Mouse (Mus musculus) left cerebral cortex, postnatal 4 days (tissue): ENCODE measurements around the gene Mindy4. TPM values are rescaled to one million over a fixed set of nuclear protein-coding genes. Genes with fewer than 3 reads are reported as not detected.

ENCODE experiments used
- DNase-seq: peaks from one replicate; pipeline ENCODE4 v3.0.0-alpha.2; 2022
- intact Hi-C: fragments of 180-260 bp; cut with DNase I; formaldehyde crosslinking; loops from one replicate; pipeline ENCODE4 v1.15.1; 2025
- total RNA-seq, 2 experiments: library from RNA; stranded (reverse); gene quantifications; 2 replicates each; pipeline ENCODE4 v1.2.3; 2021

Gene Mindy4
- total RNA-seq, 2 experiments from 2014 or later, result 13.4 to 14.6 TPM

GRCm38 (mm10) chr6:55251596-55251995, 48.4 kb downstream of the Mindy4 start:
- intact Hi-C loops, result loop anchor here (5.0 kb wide), 1 partner anchor 106 kb away; no protein-coding TSS in a partner anchor
- DNase-seq, result no peak

GRCm38 (mm10) chr6:55252731-55253247, 49.6 kb downstream of the Mindy4 start:
- DNase-seq, result no peak
- intact Hi-C loops, result loop anchor here (5.0 kb wide), 1 partner anchor 105 kb away; no protein-coding TSS in a partner anchor

DNA sequence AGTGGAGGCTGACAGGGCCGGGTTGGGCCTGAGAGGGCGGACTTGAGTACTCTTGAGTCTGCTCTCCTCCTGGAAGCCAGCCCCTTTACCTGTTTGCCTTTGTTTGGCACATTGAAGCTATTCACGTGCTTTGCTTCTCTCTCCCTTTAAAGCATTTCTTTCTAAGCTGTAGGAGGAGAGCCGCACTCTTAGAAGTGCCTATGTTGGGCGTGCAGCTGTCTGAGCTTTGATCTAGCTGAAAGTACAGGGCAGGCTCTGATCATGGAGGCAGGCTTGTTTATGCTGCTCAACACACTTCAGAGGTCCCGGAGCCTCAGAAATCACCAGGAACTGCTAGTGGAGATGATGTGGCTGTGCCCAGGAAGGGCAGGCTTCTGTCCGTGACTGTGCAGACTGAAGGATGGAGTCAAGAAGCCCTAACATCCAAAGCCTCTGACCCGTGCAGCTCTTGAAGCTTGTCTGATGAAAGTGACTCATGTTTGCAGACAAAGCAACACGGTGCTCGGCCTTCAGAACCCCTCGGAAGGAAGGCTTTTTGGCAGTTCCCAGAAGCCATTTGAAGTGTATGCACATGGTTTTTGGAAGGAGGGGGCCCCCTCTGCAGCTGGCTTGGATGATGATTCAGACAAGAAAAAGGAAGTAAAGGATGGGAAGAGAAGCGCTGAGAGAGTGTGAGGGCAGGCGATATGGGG, 53.5 kb downstream of the Mindy4 start:
- DNase-seq, result no peak
- intact Hi-C loops, result no loop called here

- intact Hi-C loops, result no loop called here
- no peak for DNase-seq
Measured at GRCm38 (mm10) chr6:55257246-55257645, 54.1 kb downstream of the Mindy4 start.

- DNase-seq, result no peak
- intact Hi-C loops, result no loop called here
Measured at GRCm38 (mm10) chr6:55258428-55259325, 55.5 kb downstream of the Mindy4 start.

- intact Hi-C loops, result no loop called here
- DNase-seq, result no peak
Measured at GRCm38 (mm10) chr6:55262161-55262560, 59.0 kb downstream of the Mindy4 start.

DNA sequence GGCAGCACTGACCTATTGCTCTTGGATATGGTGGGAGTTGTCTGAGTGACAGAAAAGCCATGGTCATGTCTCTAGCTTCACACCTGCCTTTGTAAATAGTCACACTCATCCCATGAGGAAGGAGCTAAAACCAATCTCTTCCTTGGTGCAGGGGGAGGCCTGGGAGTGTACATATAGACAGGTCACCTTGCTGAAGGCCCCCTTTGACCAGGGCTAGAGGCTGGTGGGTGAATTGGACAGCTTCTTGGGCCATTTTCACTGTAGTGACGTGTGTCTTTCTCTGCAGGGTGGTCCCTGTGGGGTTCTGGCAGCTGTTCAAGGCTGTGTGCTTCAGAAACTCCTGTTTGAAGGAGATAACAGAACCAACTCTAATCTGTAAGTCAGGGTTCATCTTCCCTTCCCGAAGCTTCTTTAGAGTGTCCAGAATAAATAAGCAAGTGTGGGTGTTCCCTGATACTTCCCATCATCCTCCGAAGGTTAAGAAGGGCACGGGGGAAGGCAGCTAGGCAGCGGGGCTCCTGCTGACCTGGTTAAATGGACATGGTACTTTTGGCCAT, 60.4 kb downstream of the Mindy4 start:
- DNase-seq, result peak; percentile 16
- intact Hi-C loops, result no loop called here

DNA sequence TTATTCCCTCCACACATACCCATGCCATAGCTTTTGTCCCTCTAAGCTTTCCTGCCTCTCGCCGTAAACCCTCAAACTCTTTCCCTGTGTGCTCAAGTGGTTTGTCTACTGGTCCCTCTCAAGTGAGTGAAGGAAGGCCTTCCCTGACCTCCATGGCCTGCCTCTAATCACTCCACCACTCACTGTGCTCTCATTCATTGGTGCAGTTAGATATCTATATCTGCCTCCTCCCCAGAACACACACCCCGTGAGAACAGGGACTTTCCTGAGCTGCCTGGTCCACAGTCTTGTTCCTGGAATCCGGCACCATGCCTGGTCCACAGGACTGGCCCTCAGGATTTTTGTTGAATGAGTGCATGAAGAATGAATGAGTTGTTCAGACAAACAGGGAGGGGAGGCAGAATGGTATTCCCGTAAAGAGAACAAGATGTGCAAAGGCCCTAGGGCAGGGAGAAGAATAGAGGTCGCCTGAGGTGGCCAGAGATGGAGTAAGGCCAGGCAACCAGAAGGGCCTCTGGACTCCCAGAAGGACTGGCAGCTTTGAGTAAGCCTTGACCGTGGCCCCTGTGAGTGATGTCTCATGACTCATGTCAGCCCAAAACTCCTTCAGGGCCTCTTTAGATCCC, 61.7 kb downstream of the Mindy4 start:
- intact Hi-C loops, result no loop called here

DNA sequence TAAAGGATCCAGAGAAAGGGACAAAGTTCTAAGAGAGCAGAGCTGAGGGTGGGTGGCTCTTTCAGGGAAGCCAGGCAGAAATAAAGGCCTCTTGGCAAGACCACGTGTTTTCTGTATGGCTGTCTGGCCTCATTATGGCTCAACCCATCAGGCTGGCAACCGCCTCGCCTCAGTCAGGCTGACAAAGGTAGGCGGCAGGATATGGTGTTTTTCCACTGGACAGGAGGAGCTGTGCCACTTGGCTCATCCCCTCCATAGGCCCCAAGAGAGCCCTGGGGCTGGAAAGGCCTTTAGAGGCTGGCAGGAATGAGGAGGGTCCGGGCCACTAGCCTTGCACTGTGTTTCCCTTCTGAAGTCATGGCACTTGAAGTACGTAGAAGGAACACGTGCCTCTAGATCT, 69.8 kb downstream of the Mindy4 start:
- peak; percentile 91 for DNase-seq

More for the DNA sequence above, 61.7 kb downstream of the Mindy4 start:
- DNase-seq, result no peak

GRCm38 (mm10) chr6:55273463-55273862, 70.3 kb downstream of the Mindy4 start:
- intact Hi-C loops, result no loop called here
- peak; percentile 82 for DNase-seq

More for the DNA sequence above, 69.8 kb downstream of the Mindy4 start:
- intact Hi-C loops, result no loop called here

DNA sequence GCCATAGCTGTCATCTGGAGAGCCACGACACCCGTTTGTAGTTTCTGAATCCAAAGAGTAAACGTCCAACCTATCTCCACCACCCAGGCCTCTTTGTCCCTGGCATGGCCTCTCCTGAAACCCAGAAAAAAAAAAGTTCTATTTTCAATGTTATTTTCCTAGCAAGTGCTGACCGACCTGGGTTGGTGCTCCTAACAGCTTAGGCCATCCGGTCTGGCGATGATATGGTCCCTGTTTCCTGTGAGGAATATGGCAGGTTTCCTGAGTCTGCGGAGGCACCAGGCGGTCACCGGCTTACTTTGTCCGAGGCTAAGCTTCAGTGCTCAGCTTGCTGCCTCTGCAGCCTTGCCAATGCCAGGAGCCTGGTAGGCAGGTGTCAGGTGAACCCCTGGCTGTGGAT, 71.8 kb downstream of the Mindy4 start:
- no peak for DNase-seq
- intact Hi-C loops, result no loop called here

- no peak for DNase-seq
- intact Hi-C loops, result no loop called here
Measured at GRCm38 (mm10) chr6:55275786-55276185, 72.6 kb downstream of the Mindy4 start.

DNA sequence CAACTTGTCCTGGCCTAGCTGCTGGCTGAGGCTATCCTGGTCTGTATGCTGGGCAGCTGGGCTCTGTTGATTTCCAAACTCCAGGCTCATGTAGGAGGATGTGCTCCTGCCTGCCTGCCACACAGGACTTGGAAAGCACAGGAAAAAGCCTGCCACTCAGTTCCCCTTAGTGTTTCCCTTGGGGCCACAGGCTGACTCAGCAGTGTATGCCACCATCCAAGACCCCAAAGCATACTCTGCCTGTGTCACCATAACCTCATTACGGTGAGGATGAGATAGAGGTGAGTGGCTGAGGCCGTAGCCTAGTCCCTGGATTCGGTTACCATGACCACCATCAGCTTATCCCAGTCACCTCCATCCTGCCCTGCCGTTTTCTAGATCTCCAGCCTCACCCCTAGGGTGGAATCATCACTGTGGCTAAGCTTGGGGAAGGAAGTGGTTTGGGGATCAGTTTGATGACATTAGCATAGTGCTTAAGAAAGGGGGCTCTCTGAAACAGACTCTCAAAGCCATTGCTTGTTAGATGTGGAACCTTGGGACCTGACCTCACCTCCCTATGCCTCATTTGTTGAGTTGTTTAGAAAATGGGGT, 73.6 kb downstream of the Mindy4 start:
- intact Hi-C loops, result no loop called here
- no peak for DNase-seq

DNA sequence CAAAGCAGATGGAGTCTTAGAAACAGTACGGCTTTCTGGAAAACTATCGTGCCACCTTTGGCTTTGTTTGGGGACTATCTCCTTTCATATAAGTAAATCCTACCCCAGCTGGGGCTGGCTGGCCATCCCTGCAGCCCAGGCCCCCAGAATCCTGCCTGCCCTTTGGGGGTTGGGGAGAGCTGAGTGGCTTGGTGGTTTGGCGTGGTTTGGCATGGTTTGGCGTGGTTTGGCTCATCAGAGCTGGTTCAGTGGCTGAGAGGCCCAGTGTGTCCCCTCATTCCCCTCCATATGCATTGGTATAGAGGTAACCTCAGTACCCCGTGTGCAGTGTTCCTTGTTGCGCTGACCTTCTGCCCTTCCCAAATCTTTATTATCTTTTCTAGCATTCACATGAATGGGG, 74.9 kb downstream of the Mindy4 start:
- intact Hi-C loops, result no loop called here
- no peak for DNase-seq

GRCm38 (mm10) chr6:55278520-55278919, 75.3 kb downstream of the Mindy4 start:
- no peak for DNase-seq
- intact Hi-C loops, result no loop called here

DNA sequence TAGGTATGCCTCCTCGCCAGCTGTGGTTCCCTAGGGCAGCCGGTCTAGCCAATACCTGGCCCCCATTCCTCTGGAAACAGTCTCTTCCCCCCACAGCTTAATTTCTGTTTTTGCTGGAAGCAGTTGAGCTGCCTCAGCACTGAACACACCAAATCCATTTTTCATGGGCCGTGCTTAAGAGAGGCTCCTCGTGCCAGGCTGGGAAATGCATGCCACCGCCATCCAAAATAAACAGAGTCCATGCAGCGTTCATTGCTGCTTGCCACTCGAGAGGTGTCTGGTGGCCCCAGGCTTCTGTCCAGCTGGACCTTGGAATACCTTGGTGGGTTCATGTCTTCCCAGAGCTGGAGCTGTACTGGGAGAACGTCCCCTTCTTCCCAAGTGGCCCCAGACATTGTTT, 77.8 kb downstream of the Mindy4 start:
- intact Hi-C loops, result no loop called here

GRCm38 (mm10) chr6:55281687-55282086, 78.5 kb downstream of the Mindy4 start:
- DNase-seq, result no peak
- intact Hi-C loops, result no loop called here

More for the DNA sequence above, 77.8 kb downstream of the Mindy4 start:
- DNase-seq, result no peak

GRCm38 (mm10) chr6:55282348-55282747, 79.2 kb downstream of the Mindy4 start:
- no peak for DNase-seq
- intact Hi-C loops, result no loop called here

- intact Hi-C loops, result no loop called here
- DNase-seq, result no peak
Measured at GRCm38 (mm10) chr6:55285218-55285617, 82.0 kb downstream of the Mindy4 start.

DNA sequence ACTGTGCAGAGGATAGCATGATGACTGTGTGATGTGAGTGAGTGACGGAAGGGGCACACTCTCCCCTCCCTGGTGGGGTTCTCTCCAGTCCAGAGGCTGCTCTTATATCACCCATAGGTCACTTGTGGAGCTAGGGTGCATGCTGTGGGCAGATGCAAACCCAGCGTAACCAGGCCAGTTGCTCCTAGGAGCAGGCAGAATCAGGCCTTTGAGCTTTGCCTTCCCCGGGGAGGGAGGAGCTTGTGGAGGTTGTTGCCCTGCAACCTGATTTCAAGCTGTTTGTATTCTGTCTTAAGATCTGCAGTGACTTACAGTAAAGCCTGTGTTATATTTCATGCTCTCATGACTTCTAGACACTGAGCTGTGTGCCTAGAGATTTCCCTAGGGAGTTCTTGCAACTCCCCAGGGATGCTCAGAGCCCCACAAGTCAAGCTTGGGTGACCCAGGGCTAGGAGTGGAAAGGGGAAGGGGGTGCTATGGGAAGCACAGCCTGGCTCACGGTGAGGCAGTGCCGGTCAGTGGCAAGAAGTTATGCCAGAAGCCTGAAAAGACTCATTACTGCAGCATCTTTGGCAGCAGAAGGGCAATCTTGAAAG, 84.9 kb downstream of the Mindy4 start:
- no peak for DNase-seq
- intact Hi-C loops, result no loop called here
